Comparison of ENCODE assay signal across 13 mouse cellular contexts in genomic region chr14:32164173-32165051, GRCm38 (mm10). TPM values are rescaled to one million over a fixed set of nuclear protein-coding genes. Genes with fewer than 3 reads are reported as not detected.
DNase-seq lines count a peak whose midpoint lies in the region; ATAC-seq and TF ChIP-seq lines count a peak whose summit lies in the region.
"Had no signal": no experiment of that assay in that cellular context is flagged by ENCODE, and none has a peak within 500 bp of the region (broad histone marks: within the 10 kb centered on the region; RNA-seq: fewer than 3 reads in every experiment).

No protein-coding gene starts in this region.

- peak; percentile 34 for DNase-seq in kidney, adult 2 months
- DNase-seq in kidney, adult 11 months: no peak
- DNase-seq in R1 (ENCODE audit: low read depth, low spot score) (peak; percentile 18), liver (peak; percentile 61)
- DNase-seq in frontal cortex, adult 2 months (ENCODE audit: extremely low spot score in 1 of 2, low spot score in 1 of 2): no peak
- no peak for DNase-seq in gastrocnemius, postnatal 10 days
- DNase-seq: spleen, adult 18-20 months had no signal

- no peaks in the 10 kb centered on the region for H3K36me3 ChIP-seq in kidney, adult 2 months (ENCODE audit: control insufficient read depth, insufficient read depth, low read length)
- H3K36me3 ChIP-seq in E14TG2a.4 (ENCODE audit: insufficient read depth, low read length): peaks cover 8% of the 10 kb centered on the region; the same call in 1 of the 2 replicates

- TF ChIP-seq CTCF in kidney, adult 2 months (conservative IDR thresholded peaks at IDR 0.05; ENCODE audit: insufficient read depth, insufficient read length, low read depth, low read length): no peak
- TF ChIP-seq CTCF in E14TG2a.4 (conservative IDR thresholded peaks at IDR 0.05; ENCODE audit: low read length): no peak

- TF ChIP-seq POLR2A in kidney, adult 2 months (IDR thresholded peaks at IDR 0.05; ENCODE audit: low read depth, low read length): no peak

- no peaks in the 10 kb centered on the region for H3K9me3 ChIP-seq in E14TG2a.4 (ENCODE audit: low read length)

- 69% methylated on average over 8 of the region's 8 CpGs for WGBS in kidney, adult 2 months

- H3K27me3 ChIP-seq in kidney, adult 2 months (replicated peaks; ENCODE audit: control insufficient read depth, insufficient read depth, low read length): no peaks in the 10 kb centered on the region
- H3K27me3 ChIP-seq in E14TG2a.4 (ENCODE audit: insufficient read depth, low read length): no peaks in the 10 kb centered on the region
- H3K27me3 ChIP-seq: Patski had no signal

- H3K27ac ChIP-seq in kidney, adult 2 months (ENCODE audit: insufficient read depth, low read depth, low read length): peak overlapping the region; percentile 79

- no peak overlapping the region for H3K4me3 ChIP-seq in kidney, adult 2 months (ENCODE audit: insufficient read depth, low read depth, low read length)
- peak overlapping the region; percentile 77 for H3K4me3 ChIP-seq in E14TG2a.4 (replicated peaks; ENCODE audit: low read length)

- H3K4me1 ChIP-seq in kidney, adult 2 months (ENCODE audit: control insufficient read depth, insufficient read depth, low read length): peaks cover 40% of the 10 kb centered on the region
- peaks cover 89% of the 10 kb centered on the region for H3K4me1 ChIP-seq in E14TG2a.4 (replicated peaks; ENCODE audit: low read depth, low read length)

- no peak for ATAC-seq in activated CD4-positive, CD25-positive, alpha-beta regulatory T cell, adult 4 months

RNA-seq across cellular contexts. Expression of gene Ncoa4, which starts 4.7 kb away (rescaled TPM):
- 56.0 and 57.2 TPM in 2 replicates for polyA plus RNA-seq in kidney, adult 2 months (2012; rRNA removed)
- 49.7 and 60.5 TPM in 2 replicates for polyA plus RNA-seq in frontal cortex, adult 2 months (2012; rRNA removed)
- polyA plus RNA-seq in activated CD4-positive, CD25-positive, alpha-beta regulatory T cell, adult 4 months (2017; shearing (Covaris generic)): 10 to 100 TPM; 94.6 to 95.8 TPM
- 10 to 100 TPM; 44.8 to 56.8 TPM for total RNA-seq in gastrocnemius, postnatal 10 days (2021)

RNA-seq across cellular contexts. Expression of gene Msmb, which starts 22.6 kb away (rescaled TPM):
- not detected in 2 replicates for polyA plus RNA-seq in kidney, adult 2 months (2012; rRNA removed)
- polyA plus RNA-seq in frontal cortex, adult 2 months (2012; rRNA removed): not detected in 2 replicates
- under 1 TPM in 1 of 2 experiments, not detected in 1; 0.66 TPM for polyA plus RNA-seq in activated CD4-positive, CD25-positive, alpha-beta regulatory T cell, adult 4 months (2017; shearing (Covaris generic))
- not detected for total RNA-seq in gastrocnemius, postnatal 10 days (2021)
- total RNA-seq: left cerebral cortex, postnatal 14 days had no signal
- polyA plus RNA-seq: hindbrain, embryonic 16.5 days; neural tube, embryonic 11.5 days; Patski had no signal

RNA-seq across cellular contexts. Expression of gene Timm23, which starts 37.3 kb away (rescaled TPM):
- 189 and 213 TPM in 2 replicates for polyA plus RNA-seq in kidney, adult 2 months (2012; rRNA removed)
- polyA plus RNA-seq in frontal cortex, adult 2 months (2012; rRNA removed): 108 and 134 TPM in 2 replicates
- 100 to 1,000 TPM; 177 to 183 TPM for polyA plus RNA-seq in activated CD4-positive, CD25-positive, alpha-beta regulatory T cell, adult 4 months (2017; shearing (Covaris generic))
- total RNA-seq in gastrocnemius, postnatal 10 days (2021): 100 to 1,000 TPM; 144 to 169 TPM

RNA-seq across cellular contexts. Expression of gene Parg, which starts 37.3 kb away (rescaled TPM):
- polyA plus RNA-seq in kidney, adult 2 months (2012; rRNA removed): 4.3 and 6.9 TPM in 2 replicates
- polyA plus RNA-seq in frontal cortex, adult 2 months (2012; rRNA removed): 18.8 and 19.1 TPM in 2 replicates
- 10 to 100 TPM; 19.5 to 20.7 TPM for polyA plus RNA-seq in activated CD4-positive, CD25-positive, alpha-beta regulatory T cell, adult 4 months (2017; shearing (Covaris generic))
- total RNA-seq in gastrocnemius, postnatal 10 days (2021): 10 to 100 TPM; 20.4 to 23.6 TPM

Comparison
In these comparisons a context has a peak if more than half of its experiments do, and no peak if none do; other contexts are left out.
1. DNase-seq: peak in kidney, adult 2 months (single experiment), R1 (single experiment) and liver (single experiment); none in kidney, adult 11 months (single experiment), frontal cortex, adult 2 months (0 of 2) and gastrocnemius, postnatal 10 days (single experiment).